Mouse (Mus musculus) cerebellum, adult 9-11 months (tissue): ENCODE results near the gene Mmd.
"Not testable (repeated sequence)": the region's sequence is repeated elsewhere in the genome, so short reads cannot be mapped to it uniquely, and the experiment has no call there.

Experiments
- DNase-seq: peaks from one replicate; pipeline ENCODE4 v3.0.0; 2022

Mmd gene

DNA sequence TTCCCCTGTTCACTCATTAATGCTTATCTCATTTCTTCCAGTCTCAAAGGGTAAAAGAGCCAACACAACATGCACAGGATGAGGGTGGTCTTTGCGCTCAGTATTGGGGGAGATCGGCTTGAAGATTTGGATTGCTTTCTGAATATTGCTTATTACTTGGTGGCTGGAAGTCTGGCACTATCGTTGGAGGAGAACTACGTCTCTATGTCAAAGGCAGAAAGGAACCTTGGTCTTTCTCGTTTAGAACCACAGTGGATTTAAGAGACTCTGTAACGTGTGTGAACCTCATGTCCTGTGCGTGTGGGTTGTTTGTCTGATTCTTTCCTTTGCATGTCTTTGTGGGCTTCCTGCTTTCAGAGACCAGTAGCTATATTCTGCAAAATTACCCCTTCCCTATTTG lies 1.5 kb downstream of the Mmd start:
- no peak for DNase-seq

DNA sequence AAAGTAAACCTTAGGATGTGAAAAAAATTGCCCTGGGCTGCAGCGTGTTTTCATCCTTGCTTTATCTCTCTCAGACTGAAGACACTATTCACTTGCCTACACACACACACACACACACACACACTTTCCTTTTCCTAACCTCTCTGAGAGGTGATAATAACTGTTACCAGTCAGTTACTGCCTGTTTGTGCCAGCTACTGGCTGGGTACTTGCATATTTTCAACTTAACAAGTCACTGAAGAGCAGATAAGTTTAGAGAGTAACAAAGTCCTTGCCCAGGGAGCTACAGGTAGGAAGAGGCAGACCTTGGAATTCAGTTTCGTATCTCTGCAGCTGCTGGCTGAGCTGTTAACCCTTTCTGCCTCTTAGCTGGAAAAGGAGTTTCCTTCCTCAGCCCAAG lies 2.7 kb downstream of the Mmd start:
- DNase-seq, result no peak

DNA sequence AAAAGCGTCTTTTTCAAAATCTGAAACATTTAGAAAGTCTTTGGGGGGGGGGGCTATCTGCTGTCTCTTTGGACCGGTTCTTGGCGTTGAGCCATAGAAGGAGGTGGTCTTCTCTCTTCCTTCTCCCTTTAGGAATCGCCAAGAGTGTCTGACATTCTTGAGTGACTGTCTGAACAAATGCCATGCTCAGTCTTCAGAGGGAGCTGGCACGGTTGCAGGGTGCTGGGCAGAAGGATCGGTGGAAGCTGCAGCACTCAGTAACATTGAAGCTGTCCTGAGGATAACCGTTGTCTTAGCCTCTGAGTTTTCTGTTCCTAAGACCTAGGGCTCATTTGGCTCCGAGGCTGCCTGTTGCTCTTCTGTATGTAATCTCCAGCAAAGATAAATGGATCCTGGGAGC lies 3.1 kb downstream of the Mmd start:
- no peak for DNase-seq

DNA sequence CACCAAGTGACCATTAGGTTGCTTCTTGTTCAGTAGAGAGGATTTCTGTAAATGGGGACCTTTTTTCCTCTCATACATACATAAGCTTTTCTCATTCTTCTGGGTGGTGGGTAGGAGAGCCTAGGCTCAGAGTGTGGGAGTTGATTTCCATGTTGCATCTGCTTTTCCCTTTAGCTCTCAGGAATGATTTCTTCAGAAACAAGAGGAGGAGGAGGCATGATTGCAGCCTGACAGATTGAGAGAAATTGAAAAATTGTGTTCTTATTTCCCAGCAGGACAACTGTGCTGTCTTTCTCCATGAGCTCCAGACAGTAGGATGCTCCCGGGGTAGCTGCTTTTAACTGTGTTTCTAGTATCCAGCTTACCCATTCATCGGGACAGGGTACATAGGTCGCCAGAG lies 5.3 kb downstream of the Mmd start:
- no peak for DNase-seq

DNA sequence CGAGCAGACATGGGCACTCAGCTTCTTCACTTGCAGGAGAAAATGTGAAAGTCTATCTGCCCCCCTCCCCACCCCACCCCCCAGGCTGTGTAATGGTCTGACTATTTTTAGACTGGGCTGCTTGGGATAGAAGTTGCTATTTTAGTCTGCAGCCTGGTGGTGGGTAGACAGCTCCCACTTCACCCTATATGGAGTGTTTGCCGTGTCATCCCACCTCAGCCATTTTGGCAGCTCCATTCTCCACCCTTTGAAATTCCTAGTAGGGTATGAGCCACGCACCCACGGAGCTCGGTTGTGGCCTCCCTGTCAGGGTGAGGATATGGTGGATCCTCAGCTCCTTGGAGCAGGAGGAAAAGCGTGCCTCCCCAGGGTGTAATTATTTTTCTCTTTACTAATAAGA lies 6.4 kb downstream of the Mmd start:
- DNase-seq, result no peak

DNA sequence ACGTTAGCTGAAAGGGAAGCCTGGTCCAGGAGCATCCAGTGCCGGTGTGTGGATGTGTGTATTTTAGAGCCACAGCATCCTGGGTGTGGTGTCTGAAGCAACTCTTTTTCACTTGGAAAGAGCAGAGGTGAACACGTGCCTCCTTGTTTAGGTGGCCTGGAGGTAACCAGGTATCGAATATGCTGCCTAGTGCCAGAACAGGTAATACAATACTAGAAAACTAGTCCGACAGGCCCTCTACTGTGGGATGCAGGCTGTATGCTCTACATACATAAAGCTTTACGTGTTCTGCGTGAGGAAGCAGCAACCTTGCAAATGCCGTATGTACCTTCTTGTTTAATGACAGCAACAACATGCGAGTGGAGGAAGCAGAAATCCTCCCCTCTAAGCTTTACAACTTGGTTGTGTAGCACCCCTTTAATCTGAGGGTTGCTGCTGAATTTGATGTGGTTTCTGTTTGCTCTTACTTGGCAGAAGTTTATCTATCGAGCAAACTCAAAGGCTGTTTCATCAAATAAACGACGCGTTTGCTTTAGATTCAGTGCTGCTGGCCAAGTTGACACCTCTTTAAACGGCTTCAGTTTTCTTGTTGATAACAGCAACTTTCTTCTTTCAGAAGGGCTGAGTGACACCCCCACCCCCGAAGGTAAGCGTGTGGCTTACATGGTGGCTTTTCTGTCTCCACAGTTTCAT lies 7.7 kb downstream of the Mmd start:
- DNase-seq, result no peak

DNA sequence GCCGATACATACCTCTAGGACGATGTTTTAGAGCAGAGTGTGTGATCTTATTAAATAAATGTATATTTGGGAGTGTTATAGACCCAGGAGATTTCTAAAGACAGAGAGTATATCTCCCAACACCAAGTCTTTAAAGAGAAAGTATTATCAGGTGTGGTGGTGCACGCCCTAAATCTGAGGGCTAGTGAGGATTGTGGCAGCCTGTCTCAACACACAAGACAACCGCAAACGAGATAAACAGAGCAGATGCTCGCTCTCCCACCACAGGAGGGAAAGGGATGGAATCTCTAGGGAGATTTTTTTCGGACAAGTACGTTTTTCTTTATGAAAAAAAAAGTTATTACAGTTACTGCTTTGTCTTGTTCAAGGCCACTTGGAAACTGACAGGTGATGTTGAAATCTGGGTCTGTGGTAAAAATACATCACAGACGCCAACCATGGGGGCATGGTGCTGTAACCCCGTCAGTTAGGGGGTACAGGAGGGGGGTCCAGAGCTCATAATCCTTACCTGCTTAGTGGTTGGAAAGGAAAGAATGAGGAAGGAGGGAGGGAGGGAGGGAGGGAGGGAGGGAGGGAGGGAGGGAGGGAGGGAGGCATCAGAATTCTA lies 9.2 kb downstream of the Mmd start:
- no peak for DNase-seq

DNA sequence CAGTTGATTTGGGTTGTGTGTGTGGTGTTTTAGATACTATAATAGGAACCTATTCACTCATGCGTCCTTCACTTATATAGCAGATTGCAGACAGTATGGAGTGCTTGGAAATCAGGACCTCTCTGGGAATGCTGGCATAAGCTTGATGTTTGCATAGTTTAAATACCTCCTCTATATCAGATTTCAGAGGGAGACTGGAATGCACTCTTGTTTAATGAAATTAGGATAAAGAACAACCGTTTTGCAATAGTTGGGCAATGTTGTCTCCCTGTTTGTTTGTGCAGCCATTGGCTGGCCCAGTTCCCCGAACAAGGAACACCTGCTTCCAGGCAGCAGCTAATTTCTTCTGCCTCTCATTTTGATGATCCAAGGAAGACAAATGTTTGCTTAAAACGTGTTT lies 9.8 kb downstream of the Mmd start:
- no peak for DNase-seq

DNA sequence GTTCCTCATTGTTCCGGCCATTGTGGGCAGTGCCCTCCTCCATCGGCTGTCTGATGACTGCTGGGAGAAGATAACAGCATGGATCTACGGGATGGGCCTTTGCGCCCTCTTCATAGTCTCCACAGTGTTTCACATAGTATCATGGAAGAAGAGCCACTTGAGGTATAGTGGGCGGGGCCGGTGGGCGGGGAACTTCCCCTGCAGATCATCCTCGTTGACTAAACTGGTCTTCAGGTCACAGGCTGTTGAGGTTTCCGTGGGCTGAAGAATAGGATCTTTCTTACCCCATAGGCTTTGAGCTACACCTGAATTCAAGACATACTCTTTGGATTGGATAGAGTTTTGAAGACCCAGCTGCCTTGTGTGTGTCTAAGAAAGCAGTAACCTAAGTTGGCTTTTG lies 10.6 kb downstream of the Mmd start:
- no peak for DNase-seq

DNA sequence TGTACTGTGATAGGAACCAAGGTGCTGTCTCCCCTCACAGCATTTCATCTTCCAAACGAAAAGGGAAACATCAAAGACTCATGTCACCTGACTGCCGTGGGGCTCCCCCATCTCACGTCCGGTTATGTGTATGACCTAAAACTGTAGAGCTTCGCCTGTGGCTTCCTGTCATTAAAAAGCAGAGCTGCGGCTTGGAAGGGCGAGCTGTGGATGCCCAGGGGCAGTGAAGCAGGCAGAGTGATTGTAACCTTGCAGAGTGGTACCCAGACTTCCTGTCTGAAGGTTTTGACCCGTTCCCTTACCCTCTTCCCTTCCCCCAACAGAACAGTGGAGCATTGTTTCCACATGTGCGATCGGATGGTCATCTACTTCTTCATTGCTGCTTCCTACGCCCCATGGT lies 14.9 kb downstream of the Mmd start:
- DNase-seq, result no peak

DNA sequence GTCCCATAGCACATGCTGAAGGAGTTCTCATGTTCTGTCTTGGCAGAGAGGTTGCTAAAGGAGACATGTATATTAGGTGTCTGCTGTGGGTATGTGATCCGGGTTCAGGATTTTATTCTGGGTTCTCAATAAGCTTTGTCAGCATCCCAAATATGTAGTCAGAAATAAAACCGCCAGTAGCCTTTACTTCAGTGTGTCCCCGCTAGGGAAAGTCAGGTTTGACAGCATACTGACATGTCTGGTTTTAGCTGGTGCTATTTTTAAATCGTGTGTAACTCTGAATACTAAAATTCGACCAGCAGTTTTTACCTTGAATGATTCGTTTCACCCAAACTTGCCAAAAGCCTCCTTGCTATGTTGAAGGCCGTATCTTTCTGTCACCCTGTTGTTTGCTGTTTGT lies 16.3 kb downstream of the Mmd start:
- no peak for DNase-seq

DNA sequence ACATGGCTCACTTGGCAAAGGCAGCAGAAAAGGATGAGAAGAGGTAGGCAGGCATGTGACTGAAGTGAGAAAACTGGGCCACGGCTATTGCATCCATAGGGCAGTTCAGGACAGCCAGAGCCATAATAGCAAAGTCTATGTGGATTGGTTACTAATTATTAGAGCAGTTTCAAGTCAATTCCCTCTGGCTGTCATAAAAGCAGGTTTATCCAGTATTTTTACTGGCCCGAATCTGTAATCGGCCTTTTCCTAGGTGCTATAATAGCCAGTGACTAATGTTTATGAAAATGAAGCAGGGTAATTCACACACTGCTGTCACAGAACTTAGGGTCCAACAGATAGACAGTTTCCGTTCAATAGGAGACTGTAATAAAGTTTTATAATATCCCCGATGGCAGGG lies 19.7 kb downstream of the Mmd start:
- no peak for DNase-seq

DNA sequence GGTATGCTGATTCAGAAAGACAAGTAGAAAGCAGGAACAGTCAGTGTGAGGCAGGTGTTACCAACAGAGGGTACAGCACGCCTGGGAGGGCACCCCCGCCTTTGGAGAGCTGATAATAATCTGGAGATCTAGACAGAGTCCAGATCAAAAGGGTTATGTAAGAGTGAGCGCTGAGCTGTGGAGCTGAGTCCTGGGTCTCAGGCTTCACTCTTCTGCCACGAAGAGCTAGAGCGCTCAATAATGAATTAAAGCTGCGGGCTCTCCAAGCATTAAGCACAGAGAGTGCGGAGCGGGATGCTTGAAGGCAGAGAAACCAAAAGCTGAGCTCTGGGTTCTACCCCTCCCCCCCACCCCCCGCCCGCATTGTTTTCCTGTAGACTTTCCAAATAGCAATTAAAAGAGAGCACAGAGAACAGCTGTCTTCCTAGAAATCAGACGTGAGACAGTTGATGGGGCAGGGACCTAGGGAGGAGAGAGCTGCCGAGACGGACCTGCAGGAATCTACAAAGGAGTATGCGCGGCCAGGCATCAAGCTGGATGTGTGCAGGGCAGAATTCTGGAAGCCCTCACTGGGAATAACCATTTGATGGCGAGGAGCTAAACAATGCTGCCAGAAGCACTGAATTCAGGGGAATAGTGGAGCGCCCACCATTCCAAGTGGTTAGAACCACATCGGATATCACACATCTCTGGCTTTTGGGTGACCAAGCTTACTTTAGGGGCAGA lies 20.3 kb downstream of the Mmd start:
- no peak for DNase-seq

DNA sequence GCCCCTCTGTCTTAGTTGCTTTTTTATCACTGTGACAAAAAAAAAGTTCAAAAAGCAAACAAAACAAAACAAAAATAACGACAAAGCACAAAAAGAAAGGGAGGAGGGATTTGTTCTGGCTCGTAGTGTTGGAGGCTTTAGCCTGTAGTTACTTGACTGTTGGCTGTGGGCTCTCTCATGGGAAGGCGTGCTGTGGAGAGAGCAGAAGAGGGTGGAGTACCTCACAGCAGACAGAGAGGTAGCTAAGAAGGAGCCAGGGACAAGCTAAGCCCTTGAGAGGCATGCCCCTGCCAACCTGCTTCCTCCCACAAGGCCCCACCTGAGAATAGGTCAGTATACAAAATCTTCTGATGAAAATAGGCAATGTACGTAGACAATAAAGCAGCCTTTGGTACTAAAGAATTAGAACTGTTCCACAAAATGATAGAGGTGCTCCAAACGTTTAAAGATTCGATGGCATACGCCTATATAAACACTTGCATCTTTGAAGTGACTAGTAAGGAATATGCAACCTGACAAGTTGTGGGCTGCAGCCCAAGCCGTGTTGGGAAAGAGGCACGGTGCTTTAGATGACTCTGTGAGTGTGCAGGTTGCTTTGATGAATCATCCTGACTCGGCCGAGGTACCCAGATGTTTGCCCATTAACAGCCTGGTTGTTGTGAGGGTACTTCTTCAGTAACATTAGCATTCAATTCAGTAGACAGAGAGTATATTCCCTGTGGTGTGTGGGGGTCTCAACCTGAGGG lies 21.0 kb downstream of the Mmd start:
- no peak for DNase-seq

DNA sequence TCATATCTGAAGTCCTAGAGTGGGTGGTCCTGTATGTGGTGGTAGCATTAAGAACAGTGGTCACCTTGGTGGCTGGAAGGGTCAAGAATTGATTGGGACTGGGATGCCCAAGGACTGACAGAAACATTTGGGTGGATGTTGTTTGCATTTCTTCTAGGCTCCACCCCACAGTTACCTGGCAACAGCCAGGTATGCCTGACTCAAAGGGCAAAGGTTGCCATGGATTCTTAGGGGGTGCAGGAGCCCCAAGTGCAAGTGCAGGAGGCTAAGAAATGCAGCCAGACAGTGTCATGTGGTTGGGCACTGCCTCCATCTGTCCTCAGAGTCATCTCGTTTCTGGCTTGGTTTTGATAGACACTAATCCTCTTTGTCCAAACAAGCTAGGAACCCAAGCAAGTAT lies 24.9 kb downstream of the Mmd start:
- no peak for DNase-seq

DNA sequence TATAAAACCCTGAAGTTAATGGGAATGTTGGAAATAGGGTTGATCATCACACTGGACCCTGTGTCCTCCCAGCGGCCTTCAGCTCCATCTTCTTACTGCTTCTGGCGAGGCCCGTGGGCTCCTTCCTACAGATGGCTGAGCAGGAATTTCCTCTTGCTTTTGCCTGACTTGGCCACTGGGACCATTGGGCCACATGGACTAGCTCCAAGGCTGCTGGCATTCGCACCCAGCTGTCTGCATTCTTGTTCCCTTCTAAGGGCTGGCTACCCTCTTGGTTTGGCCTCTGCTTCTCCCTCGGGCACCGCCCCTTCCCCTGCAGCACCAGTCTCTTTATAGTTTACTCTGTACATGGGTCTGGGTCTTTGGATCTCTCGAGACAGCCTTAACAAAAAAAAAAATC lies 26.4 kb downstream of the Mmd start:
- DNase-seq, result peak; percentile 29

DNA sequence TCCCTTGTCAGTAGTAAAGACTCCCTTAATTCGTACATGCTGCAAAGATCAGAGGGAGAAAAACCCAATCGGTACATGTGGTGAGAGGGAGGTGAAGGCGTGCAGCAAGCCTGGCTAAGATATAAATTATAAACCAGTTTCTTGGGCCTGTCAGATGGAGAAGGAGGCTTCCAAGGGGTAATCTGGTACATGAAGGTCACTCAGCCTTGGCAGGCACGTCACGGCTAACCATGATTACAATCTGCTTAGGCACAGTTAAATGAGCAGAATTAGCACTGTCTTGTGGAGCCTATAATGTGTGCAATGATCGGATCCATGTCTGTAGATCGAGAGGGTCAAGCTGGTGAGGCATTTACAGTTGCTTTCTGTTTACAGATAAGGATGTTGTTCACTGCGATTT lies 26.9 kb downstream of the Mmd start:
- DNase-seq, result no peak

DNA sequence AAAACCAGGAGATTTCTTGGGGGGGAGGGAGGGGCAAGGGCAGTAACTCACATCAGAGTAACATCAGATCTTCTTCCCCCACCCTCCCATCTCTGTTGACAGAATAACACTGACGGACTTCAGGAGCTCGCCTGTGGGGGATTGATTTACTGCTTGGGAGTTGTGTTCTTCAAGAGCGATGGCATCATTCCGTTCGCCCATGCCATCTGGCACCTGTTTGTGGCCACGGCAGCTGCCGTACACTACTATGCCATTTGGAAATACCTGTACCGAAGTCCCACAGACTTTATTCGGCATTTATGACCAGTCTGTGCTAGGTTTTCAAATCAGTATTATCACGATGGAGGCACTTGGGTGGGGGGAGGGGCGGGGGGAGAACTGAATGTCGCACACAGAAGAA lies 27.3 kb downstream of the Mmd start:
- DNase-seq, result peak; percentile 45

DNA sequence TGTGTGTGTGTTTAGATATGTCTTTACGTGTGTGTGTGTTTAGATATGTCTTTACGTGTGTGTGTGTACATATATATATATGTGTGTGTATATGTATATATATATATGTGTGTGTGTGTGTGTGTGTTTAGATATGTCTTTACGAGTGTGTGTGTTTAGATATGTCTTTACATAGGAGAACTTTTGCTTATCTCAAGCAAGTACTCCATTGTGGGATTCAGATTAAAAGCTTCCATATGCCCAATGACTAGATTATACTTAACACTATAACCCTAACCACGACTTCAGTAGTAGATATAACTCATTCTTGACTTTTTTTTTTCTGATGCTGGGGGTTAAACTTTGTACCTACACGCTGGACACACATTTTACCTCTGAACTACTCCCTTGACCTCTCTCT lies 30.8 kb downstream of the Mmd start:
- DNase-seq, result no peak

DNA sequence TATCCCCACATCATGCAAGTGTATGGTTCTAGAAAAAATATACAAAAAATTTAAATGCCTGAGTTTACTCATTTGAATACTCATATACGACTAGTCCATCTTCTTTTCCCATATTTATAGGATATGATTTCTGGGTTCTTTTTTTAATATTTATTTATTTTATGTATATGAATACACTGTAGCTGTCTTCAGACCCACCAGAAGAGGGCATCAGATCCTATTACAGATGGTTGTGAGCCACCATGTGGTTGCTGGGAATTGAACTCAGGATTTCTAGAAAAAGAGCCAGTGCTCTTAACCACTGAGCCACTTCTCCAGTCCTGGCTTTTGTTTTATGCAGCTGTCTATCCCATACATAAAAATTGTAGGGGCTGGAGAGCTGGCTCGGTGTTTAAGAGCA lies 32.7 kb downstream of the Mmd start:
- DNase-seq, result not testable (repeated sequence)

DNA sequence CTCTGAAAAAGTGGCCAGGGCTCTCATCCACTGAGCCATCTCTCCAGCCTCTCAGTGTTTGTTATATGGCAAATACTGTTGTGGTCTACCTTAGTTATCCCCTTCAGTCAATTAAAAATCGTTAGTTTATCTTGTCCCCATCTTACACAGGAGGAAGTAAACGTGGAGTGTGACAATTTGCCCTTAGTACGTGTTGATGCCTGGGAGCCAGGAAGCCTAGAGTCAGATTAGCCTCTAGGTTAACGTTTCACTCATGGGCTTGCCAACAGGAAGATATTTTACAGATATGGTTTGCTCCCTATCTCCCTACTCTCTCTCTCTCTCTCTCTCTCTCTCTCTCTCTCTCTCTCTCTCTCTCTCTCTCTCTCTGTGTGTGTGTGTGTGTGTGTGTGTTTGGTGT lies 33.9 kb downstream of the Mmd start:
- no peak for DNase-seq

DNA sequence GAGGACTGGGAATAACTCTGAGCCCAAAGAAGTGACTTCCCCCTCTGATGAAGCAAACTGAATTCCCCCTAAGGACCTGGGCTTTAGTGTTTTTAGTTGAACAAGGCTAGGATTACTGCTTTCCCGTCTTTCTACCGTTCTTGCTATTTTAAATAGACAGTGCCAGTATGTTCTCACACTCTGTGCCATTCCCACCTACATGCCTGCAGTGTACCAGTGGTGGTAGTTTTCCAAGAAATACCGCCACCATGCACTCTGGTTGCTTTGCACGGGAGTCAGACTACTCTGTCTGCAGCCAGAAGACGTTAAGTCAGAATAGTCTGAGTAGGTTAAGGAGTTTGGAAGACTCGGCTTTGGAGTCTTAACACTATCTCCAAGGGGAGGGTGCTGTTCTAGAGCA lies 34.3 kb downstream of the Mmd start:
- DNase-seq, result no peak

DNA sequence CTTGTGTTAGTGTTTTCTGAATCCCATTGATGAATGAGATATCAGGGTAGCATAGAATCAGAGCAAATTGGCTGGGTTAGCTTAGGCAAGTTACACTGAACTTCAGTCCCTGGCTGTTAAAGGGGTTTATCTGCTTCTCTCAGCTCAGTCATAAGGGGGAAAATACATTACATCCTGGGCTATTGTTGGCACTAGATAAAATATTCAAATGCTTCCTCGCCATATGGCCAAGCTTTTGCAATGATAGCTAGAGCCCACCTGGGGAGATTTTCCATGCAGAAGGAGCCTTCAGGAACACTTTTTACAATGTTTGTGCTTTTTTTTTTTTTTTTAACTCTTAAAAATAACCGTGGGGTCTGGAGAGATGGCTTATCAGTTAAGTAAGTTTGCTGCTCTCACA lies 34.8 kb downstream of the Mmd start:
- no peak for DNase-seq

DNA sequence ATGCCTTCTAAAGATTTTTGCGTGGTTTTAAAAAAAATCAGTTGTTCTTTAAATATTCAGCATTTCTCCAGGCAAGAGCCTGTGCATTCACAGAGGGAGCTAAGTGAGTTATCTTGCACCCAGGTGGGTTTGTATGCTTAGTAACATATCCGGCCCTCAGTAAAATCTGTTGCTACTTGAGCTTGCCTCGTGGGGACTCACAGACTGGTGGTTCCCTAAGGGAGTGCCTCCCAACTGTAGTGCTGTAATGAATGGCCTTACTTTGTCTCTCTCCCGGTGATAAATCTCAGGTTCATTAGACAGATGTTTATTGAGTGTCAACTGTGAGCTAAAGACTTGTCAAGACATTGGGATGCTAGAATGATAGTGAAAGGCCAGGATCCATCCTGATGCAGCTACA lies 35.4 kb downstream of the Mmd start:
- DNase-seq, result no peak
